Mouse (Mus musculus) layer of hippocampus, postnatal 36 days (tissue): ENCODE data around the gene Kalrn. TPM values are rescaled to one million over a fixed set of nuclear protein-coding genes. Genes with fewer than 3 reads are reported as not detected.

ENCODE experiments used
- DNase-seq, 2 experiments: peaks; one replicate each; pipeline ENCODE4 v3.0.0; 2022
- total RNA-seq, 2 experiments: library from RNA; stranded (reverse); gene quantifications; 2 replicates each; pipeline ENCODE4 v1.2.3; 2021

Kalrn gene
- total RNA-seq, 2 experiments from 2014 or later: 472 to 547 TPM

DNA sequence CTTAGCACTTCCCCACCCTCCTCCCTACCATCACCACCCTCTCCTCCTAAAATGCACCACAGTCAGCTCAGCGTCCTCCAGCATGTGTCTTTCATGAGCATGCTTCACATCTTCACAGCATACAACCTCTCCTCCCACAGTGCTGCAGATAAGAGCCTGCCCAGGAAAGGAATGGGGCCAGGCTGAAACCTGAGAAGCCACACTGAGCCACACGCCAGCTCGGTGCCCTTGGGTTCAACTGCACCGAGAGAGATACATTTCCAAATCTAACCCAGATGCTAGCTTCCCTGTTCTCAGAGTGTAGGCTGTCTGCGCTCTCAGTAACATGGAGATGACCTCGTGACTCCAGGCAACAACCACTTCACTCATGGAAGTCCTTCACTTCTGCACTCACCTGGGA, 151.9 kb downstream of the Kalrn start:
- no peak for DNase-seq

DNA sequence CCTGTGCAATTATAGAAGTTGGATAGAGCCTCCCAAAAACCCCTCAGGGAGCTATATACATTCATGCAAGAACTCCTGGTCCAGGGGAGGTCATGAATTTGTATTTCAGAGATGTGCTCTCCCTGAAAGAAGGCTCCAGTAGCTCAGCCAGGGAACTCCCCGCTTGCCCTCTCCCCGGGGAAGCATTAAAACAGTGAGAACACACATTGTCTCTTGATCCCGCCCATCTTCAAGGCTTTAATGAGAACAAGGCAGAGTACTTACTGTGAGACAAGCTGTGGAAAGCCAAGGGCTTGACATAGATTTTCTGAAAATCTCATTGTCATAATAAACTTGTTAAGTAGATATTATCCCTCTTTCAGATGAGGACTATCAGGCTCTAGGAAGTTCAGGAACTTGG, 155.4 kb downstream of the Kalrn start:
- DNase-seq: no peak

DNA sequence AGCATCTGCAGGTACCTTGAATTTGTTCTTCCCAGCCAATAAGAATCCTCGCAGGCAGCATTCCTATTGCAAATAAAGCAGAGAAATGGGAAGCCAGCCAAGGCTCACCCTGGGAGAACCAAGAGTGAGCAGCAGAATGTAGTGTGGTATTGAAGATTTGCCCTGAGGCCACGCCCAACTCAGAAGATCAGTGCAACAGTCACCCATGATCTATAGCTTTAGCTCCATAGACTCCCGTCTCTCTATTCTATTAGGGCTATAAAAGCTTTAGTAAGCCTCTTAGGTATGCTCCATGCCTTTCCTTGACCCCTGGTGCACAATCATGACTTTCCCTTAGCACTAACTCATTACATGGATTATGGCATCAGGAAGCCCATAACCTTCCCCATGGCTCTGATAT, 155.9 kb downstream of the Kalrn start:
- DNase-seq: no peak

DNA sequence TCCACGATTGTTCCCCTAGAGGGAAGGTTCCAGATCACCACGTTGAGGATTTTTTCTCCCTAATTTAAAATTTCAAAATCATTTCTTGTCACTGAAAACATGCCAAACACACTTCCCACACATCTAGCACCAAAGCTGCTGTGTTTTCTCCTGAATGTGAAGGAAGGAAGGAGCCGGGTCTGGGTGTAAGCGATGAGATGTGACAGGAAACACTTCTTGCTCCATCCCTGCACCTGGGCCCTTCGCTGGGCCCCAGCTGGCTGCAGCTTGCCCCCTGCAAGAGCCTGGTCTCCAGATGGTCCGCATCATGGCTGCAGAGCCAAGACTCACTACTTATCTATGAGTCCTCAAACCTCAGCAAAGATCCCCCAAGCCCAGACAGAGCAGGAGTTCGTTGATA, 158.8 kb downstream of the Kalrn start:
- DNase-seq: peak in 1 of 2 experiments; percentile 50

DNA sequence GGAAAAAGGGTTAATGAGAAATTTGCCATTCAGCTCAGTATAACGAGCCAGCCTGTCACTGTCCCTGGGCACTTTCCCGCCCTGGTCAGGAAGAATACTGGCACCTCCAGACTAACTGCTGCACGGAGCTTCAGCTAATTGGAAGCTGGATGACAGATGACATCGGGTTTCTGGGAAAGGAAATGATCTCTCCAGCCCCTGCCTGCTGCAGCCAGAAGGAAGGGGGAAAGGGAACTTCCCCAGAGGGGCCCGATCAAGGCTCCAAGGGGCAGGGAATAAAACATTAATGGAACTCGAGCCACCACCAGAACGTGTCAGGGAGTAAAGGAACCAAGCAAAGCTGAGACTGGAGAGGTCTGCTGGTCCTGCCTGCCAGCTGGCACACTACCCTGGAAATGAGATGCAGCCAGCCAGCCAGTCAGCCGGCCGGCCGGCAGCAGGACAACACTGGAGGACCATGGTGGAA, 159.4 kb downstream of the Kalrn start:
- DNase-seq: peak; percentile 53 to 55

DNA sequence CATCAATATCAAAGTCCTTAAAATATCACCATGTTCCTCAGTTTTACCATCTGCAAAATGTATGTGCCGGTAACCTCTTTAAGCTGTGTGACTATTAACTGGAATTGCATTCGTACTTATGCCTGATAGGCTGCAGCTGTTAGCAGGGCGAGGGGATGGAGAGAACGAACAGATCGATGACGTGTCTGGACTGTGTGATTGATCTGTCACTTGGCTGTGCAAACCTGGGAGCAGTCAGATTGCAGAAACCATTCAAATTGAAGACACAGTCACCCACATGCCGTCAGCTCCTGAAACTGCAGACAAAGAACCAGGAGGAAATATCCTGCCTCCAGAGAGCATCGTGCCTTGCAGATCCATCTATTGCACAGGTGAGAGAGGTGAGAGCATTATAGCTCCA, 166.3 kb downstream of the Kalrn start:
- no peak for DNase-seq

DNA sequence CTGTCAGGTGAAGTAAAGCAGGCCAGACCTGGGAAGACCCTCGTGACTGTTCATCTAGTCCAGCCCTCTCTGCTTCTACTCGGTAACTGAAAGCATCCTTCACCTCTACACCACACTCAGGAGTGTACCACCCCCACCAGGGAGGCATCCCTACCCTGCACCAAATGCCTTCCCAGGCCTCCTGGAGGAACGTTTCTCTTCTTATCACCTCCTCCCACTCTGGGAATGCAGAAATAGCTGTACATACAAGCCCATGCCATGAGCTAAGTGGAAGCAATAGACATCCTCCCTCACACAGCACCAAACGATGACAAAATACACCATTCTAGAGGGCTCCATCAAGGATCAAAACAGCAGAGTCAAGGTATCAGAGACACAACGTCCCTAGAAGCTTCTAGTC, 168.2 kb downstream of the Kalrn start:
- no peak for DNase-seq

DNA sequence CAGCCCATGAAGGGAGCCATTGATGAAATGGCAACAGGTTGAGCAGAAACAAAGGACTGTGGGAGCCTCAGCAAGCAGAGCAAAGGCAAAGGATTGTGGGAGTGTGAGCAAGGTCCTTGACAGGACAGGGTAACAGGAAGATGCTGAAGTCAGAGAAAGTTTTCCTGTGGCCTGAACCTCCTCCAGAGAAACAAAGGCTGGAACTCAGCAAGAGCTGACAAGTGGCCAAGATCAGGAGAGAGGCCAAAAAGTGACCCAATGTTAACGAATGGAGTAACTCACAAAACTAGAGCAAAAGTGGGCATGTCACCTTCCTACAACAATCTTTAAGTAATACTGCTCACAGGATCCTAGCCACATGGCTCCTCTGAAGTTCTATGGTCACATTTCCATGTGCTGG, 172.1 kb downstream of the Kalrn start:
- no peak for DNase-seq

DNA sequence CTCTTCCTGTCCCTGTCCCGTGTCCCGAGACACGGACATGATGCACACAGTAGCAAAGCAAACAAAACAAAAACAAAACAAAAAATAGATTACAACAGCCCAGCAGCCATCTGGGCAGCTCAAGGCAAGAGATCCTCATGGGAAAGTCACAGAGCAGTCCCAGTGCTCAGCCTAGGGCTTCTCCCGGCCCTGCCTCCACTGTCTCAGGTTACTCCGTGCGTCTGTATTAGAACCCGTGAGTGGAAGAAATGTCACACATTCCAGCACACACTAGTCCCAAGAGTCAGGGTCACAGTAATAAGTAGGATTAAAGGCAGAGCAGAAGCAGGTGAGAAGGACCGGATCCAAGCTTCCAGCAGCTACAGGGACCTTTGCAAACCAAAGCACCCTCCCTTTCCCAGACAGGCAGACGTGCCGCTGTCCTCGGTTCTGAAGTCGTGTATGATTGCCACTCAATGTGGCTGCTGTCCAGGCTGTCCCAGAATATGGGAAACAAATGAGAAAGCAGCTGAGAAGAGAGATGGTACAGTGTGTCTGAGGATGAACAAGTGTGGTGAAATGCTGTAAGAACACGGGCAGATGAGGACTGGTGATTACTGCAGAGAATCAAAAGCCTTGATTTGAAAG, 173.1 kb downstream of the Kalrn start:
- DNase-seq: no peak

DNA sequence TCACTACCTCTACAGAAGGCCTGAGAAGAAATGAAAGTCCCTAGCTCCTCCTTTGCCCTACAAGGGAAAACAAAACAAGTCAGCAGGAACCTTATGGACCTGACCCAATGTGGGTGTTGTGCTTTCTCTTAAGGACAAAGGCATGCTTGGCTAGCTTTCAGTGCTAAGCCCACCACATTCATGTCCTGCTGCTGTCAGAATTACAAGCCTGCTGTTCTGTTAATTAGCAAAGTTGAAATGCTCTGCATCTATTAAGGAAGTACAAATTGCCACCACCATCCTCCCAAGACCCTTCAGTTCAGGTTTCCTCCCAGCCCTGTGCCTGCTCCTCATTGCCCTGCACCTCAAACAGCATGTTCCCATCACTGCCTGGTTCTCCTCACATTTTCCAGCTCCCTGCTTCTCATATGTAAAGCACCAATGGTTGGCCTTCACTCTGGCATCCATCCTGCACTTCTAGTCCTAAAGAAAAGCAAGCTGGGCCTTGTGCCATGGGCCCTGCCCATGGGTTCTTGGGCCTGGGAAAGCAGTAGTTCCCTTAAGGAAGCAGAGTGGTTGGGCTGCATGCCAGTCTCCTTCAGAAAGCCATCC, 178.0 kb downstream of the Kalrn start:
- peak in 1 of 2 experiments; percentile 44 for DNase-seq

DNA sequence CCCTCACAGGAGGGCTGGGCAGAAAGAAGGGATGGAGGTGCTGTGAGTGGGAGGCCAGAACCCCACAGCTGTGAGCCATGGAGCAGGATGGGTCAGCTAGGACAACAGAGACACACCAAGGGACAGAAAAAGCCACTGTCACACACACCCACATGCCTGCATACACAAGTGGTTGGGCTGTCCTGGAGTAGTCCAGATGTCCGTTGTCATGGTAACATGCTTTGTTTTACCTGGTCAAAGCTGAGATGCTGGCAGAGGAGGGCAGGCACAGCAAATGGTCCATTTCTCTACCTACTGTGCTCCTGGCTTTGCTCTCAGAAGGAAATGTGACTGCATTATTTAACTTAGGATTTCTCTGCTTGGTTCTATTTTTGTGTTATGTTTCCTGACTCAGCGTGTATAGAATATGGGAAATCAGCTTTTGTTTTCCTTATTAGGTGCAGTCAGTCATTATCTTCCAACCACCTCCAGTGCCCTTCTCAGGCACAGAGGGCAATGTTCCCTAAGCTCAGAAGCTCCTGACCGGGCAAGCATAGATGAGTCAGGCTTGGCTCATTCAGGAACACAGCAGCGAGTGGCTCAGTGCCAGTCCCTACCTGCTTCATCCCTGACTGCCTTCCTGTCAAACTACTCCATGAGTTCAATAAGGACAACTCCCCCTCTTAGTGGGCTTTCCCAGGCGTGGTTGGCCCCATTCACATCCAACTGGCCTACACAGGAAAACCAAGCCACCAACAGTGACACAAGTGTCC, 183.6 kb downstream of the Kalrn start:
- DNase-seq: no peak

DNA sequence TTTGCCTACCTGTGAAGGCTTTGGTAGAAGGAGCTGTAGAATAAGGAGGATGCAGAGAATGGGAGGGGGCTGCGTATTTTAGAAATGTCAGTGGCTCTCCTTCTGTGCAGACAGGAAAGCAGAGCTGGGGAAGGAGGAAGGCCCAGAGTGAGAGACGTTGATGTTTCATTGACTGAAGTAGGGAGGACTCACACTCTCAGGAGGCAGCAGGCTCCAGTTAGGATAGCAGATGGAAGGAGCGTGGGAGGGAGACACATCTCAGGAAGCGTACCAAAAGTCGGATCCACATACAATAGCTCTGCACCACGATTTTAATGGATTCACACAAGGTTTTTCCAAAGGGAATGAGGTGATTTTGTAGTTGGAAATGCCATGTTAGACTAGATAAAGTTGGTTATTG, 184.5 kb downstream of the Kalrn start:
- DNase-seq: peak; percentile 56 to 63

DNA sequence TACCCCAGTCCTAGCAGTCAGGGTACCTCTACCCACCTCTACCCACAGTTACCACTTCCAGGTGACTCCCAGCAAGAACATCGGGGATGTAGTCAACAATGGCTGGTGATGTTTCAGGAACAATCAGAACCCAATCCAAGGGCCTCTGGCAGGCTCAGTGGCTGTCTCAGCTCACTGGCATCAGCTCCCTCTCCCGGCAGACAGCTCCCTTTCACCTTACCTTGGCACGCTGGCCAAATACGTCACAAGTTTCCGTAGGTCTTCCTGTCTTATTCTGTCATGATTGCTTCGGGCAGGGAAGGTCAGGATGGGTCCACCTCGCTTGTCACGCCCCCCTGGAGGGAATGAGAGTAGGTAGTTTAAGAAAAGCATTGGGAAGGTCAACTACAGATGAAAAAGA, 188.3 kb downstream of the Kalrn start:
- no peak for DNase-seq

DNA sequence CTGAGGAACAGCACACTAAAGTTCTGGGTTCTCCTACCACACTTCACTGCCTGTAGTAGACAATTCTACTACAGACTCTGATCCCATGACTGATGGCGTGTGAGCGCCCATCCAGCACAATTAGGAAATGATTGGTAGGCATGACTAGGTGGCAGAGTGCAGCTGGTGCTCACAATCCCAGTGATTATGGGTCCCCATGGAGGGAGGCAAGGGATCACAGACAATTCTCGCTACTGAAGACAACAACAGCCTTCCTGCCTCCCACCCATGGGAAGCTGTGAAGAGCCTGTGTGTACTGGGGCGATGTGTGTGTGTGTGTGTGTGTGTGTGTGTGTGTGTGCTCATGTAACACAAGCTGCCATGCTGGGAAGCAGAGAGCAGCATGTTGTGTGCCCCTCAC, 190.3 kb downstream of the Kalrn start:
- no peak for DNase-seq

DNA sequence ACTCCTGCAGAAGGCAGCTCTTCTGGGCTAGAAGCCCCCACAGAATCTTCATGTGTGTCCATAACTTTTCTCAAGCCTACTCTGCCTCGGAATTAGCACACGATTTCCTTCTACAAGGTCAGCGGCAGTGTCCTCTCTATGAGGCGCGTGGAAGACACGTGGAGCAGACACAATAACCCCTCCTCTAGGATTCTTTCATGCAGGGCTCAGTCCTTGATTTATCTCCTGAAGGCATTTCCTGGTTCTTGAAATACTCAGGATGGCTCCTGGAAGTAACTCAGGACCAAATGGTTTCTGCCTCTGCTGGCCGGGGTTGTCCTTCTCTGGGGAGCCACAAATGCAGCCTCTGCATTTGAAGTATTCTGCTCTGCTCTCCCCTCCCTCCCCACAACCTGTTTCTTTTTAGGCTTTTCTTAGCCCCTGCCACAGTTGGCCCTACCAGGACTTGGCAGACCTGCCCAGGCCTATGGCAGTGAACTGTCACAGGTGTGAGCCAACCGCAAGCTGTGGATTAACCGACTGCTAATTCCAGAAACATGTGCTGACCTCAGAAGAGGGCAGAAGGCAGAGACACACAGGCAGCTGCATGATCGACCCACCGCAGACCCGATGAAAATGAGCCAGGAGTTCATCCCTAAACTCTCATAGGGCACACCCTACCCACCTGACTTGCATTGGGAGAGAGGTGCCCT, 197.0 kb downstream of the Kalrn start:
- no peak for DNase-seq

DNA sequence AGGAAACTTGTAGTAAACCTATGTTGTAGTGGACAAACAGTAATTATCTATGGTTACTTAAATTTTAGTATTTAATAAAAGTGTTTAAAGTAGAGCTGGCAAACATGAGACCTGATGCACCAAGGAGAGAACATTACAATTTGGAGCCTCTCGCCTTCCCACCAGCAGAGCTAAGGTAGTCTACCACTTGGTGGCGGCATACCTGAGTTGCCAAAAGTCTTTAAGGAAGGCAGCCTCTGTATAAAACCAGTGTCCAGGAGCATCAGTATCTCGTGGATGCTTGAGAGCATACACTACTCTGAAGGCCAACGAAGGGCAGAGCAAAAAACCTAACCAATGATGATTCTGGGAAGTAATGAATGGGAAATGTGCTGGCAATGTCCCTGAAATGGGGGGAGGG, 199.8 kb downstream of the Kalrn start:
- no peak for DNase-seq

DNA sequence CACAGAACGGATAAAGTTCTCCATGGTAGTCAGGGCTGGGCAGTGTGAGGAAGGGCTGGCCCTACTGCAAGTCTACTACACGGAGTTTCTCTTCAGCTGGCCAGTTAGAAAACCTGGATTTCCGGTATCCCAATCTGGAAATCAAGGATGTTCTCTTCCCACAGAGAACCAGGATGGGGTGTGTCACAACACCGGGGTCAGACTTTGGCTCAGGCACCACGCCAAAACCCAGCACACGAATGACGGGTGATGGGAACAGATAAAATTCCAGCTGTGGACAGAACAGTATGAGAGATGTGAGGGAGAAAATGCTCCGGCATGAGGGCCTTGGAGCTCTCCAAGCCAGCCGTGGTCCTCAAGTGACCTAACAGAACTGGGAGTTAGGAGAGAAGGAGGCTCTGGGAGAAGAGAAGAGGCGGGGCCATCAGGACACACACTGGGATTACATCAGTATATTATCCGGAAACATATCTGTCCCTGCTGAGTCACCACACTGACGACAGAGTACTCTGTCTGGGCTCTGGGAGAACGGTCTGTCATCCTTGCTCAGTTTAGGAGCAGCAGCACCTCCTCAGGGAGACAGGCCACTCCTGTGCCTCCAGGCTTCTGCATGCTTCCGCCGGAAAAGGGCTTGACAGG, 201.1 kb downstream of the Kalrn start:
- no peak for DNase-seq

DNA sequence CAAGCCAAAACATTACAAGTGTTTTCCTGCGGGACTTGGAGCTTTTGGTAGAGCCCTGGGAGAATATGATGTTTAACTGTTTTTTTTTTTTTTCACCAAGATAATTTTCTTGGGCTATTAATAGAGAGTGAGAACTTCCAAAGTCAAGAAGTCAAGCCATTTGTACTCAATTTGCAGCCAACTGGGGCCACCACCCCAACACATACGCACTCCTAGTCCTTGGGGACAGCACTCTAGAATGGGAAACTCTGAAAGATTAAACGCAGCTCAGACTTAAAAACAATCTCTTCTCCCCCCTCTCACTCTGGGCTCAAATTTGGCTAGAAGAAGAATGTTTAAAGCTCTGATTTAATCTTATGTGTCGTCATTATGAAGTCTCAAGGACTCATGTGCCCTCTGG, 214.1 kb downstream of the Kalrn start:
- DNase-seq: no peak

DNA sequence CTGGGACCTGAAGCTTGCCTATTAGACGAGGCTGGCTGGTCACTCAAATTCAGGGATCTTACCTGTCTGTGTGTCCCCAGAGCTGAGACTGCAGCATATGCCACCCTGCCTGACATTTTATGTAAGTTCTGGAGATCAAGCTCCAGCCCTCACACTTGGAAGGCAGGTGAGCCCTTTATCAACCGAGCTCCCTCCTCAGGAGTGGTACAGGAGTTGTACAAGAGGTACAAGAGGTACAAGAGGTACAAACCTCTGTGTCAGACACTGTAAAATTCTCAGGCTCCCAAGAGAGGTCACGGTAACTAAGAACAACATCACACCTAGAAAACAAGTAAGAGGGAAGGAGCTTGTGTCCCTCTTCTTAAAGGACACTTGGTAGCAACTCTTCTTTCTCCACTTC, 217.8 kb downstream of the Kalrn start:
- DNase-seq: no peak

DNA sequence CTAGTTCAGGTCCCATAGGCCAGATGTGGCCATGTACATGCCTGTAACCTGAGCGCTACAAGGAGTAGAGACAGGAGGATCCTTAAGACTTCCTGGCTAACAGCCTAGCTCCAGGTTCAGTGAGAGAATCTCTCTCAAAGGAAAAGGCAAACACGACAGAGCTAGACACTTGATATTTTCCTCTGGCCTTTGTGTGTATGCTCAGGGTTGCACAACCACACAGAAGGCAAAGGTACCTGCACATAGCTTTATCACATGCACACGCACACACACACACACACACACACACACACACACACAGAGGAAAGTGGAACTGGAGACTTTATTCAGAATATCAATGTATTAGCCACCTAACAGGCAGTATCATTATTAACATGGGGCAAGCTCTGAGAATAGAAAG, 219.3 kb downstream of the Kalrn start:
- no peak for DNase-seq

DNA sequence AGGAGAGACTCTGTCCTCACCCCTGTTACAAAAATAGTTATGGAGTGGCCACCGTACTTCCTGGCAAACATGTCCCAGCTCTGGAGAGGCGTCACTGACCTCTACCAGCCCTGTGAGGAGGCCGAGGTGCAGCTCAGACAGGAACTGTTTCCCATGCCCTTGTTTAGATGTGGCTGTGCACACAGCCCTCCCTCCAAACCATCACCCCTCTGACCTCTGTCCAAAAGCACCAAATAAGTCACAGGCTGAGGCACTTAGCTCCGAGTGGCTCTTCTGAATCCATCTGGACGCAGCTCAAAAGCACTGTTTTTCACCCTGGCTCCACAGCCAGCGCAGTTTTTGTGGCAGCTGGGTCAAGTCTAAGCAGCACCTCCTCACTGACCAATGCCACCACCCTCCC, 220.6 kb downstream of the Kalrn start:
- DNase-seq: no peak

DNA sequence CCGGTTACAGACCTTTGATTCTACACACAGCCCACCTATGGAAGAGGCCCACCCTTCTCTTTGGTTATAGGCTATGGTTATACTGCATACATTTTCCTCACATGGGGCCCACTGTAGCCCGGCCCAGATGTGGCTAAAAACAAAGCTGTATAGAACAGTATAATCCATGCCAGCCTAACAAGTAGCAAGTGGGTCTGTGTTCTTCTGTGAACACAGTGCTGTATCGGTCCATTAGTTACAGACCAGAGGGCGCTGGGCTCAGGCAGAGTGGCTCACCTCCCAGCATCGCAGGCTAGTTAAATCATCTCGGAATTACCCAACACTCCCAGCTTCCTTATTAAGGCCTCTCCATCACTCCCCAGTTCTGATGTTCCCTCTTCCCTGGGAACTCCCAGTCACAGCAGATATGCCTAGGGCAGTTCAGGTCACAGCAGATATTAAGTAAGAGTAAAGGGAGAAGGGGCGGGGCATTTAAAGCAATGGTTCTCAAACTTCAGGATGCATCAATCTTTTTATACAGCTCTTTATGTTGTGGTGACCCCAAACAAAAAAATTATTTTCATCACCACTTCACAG, 221.7 kb downstream of the Kalrn start:
- DNase-seq: no peak

DNA sequence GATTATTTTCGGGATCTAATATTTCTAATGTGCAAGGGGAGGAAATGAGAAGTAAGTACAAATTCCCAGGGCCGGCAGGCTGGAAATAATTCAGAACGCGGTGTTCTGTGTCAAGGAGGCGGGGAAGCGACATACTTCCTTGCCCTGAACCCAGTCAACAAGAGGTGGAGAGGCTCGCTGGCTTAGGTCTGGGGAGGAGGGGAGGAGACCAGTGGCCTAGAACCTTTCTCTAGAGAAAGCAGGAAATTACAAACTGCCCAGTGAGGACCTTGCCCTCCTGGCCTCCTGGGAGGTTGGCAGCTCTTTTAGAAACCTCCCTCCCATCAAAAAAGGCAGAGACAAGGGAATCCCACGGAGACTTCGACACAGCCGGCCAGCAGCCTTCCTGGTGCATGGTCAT, 225.8 kb downstream of the Kalrn start:
- no peak for DNase-seq
